Mouse (Mus musculus): ENCODE results near the gene Dmrta1. TPM values are rescaled to one million over a fixed set of nuclear protein-coding genes. Genes with fewer than 3 reads are reported as not detected.

Gene Dmrta1
- 0.63 and 0.76 TPM in 2 replicates for polyA plus RNA-seq (2016; fragmentation: Nextera tagmentation; extraction: Ambion mirVana)

DNA sequence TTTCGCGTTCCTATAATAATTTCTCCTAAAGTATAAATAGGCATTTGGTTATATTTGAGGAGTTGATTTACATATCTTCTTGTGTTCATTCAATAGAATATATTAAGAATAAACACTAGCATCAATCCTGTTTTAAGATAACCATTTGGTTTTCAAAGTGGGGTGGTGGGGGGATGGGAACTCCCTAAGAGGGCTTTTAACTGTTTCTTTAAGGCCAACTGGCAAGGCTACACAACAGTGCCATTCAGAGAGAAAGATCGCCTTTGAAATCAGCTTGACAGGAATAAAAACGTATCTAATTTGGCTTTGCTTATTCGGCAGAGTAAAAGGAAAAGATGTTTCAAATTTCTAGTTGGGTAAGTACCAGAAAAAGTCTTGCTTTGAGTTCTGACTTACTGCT, at the start of gene Dmrta1:
Gene Dmrta1, plus strand, starts transcription at position 242 of the 400 bp plus-strand sequence.
- no peaks in the 10 kb centered on the region for H3K9me3 ChIP-seq (replicated peaks)
- no peak within 1 kb of the TSS for H3K4me3 ChIP-seq
- H3K36me3 ChIP-seq = no peaks in the 10 kb centered on the region
- H3K9ac ChIP-seq = no peak within 1 kb of the TSS
- no peak for ATAC-seq (ENCODE audit: insufficient number of reproducible peaks, low FRiP score)
- no peaks in the 10 kb centered on the region for H3K27me3 ChIP-seq (replicated peaks)
- H3K27ac ChIP-seq (ENCODE audit: poor library complexity, severe bottlenecking) = no peak within 1 kb of the TSS
- H3K4me1 ChIP-seq (replicated peaks) = no peaks in the 10 kb centered on the region
- WGBS = 59% methylated on average over 5 of the region's 5 CpGs
- no peak within 1 kb of the TSS for H3K4me2 ChIP-seq

DNA sequence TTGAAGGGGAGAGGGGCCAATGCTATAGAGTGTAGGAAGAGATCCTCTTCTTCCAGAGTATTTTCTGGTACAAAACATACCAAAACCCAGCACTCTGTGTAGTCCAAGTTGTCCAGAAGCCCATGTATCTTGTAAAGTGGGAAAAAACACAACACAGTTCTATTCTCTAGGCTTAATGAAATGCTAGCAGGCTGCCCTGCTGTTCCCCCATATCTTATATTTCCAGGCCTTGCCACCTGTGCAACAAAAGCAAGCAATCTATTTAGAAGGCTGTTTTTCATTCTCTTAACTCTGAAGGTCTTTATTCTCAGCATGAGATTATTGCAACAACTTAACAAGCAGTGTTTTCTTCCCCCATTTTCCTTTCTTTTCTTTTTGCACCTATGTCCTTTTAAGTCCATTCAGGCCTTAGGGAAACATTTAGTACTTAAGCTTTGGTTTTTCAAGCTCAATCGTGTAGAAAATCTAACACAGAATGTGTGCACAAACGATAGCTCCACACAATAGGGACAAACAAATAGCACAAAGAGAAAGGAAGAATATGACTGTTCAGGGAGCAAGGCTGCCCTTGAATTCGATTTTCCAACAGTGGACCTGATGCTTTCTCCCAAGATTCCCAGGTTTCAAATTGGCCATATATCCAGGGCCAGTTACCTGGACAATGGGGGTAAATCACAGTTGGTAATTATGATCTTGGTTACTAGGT, 48.7 kb upstream of the Dmrta1 start:
- H3K36me3 ChIP-seq = no peaks in the 10 kb centered on the region
- H3K4me2 ChIP-seq = no peak overlapping the region
- no peak overlapping the region for H3K9ac ChIP-seq
- 68% methylated on average over 3 of the region's 3 CpGs for WGBS
- H3K9me3 ChIP-seq (replicated peaks) = no peaks in the 10 kb centered on the region
- no peaks in the 10 kb centered on the region for H3K4me1 ChIP-seq (replicated peaks)
- H3K27ac ChIP-seq (ENCODE audit: poor library complexity, severe bottlenecking) = no peak overlapping the region
- no peak for ATAC-seq (ENCODE audit: insufficient number of reproducible peaks, low FRiP score)
- H3K27me3 ChIP-seq (replicated peaks) = no peaks in the 10 kb centered on the region
- H3K4me3 ChIP-seq = no peak overlapping the region

DNA sequence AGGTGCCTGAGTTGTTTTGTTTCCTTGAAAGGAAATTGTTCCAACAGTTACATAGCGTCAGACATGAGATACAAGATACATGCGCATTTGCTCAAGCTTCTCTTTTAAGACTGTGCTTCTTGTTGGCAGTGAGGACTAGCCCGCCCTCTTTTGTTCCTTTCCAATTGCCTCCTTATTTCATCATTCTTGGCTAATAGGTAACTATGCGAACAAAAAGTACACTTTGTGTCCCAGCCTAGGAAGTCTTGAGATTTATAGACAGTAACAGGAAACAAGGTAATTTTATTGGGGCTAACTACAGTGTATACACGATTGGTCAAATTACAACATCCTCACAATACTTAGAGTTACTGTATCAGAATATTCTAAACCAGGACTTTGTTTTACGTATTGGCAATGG, 47.7 kb upstream of the Dmrta1 start:
- Histone ChIP-seq H3K4me3 (no peak overlapping the region), H3K4me1 (replicated peaks) (no peaks in the 10 kb centered on the region)

DNA sequence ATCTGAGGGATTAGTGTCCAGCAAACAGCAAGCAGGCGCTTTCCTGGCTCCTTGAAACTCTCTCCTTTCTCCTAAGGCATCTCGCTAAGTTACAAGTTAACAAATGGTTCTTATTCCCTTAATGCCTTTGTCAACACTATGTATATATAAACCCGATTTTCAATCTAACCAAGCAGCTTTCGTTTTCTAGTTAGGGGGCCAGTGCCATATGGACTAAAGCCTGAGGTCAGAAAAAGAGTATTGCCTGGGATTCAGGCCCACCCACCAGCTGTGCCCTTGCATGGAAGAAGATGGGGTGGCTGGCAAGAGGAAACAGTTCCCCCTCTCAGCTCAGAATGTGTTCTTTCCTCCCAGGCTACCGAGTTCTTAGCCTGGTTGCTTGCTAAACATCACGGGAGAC, 40.6 kb upstream of the Dmrta1 start:
- no peaks in the 10 kb centered on the region for H3K36me3 ChIP-seq
- no peak for ATAC-seq (ENCODE audit: insufficient number of reproducible peaks, low FRiP score)
- no peak overlapping the region for H3K9ac ChIP-seq
- 40% methylated on average over 6 of the region's 6 CpGs for WGBS
- no peaks in the 10 kb centered on the region for H3K4me1 ChIP-seq (replicated peaks)
- H3K27me3 ChIP-seq (replicated peaks) = no peaks in the 10 kb centered on the region
- no peaks in the 10 kb centered on the region for H3K9me3 ChIP-seq (replicated peaks)
- no peak overlapping the region for H3K4me2 ChIP-seq
- no peak overlapping the region for H3K4me3 ChIP-seq
- no peak overlapping the region for H3K27ac ChIP-seq (ENCODE audit: poor library complexity, severe bottlenecking)

More for the DNA sequence above, 47.7 kb upstream of the Dmrta1 start:
- no peaks in the 10 kb centered on the region for H3K9me3 ChIP-seq (replicated peaks)
- no peak overlapping the region for H3K27ac ChIP-seq (ENCODE audit: poor library complexity, severe bottlenecking)
- no peak overlapping the region for H3K4me2 ChIP-seq
- no peak overlapping the region for H3K9ac ChIP-seq
- WGBS = 81% methylated on average over 6 of the region's 6 CpGs
- ATAC-seq (ENCODE audit: insufficient number of reproducible peaks, low FRiP score) = no peak
- no peaks in the 10 kb centered on the region for H3K27me3 ChIP-seq (replicated peaks)
- H3K36me3 ChIP-seq = no peaks in the 10 kb centered on the region

DNA sequence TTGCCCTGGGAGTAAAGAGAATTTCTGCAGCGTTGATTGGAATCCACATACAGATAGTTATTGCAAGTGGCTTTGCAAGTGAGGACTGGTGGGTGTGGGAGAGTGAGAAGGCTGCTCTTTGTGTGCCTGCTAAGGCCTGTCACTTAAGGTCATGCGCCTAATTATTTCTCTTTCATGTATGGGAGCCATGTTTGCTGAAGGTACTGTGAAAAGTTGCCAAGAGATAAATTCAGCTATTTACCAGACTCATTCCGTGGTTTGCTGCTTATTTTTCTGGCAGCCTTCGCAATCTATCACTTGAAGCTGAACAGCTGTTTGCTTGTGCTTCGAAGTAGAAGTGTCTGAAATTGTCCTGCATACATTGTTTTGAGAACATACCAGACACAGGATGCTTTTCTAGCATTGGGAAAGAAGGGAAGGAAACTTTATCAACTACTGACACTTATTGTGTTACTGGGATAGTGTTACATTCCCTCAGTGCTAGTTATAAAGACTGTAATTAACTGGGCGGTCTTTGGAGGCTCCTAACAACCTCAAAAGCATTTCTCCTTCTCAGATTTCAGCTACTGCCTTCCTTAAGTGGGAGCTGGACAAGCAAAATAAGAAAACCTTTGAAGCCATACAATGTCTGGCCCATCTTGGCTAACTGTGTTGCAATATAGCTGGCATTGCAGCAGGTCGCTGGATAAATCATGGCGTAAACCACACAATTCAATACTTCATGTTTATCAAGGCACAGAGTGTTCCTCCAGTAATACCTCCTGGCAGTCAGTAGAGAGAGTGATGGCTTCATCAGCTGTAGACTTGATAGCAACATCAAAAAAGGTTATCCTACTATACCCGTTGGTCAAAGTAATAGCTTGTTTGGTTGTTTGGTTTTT, 34.8 kb upstream of the Dmrta1 start:
- no peak overlapping the region for H3K27ac ChIP-seq (ENCODE audit: poor library complexity, severe bottlenecking)
- H3K4me1 ChIP-seq (replicated peaks) = no peaks in the 10 kb centered on the region
- WGBS = 51% methylated on average over 9 of the region's 9 CpGs
- H3K27me3 ChIP-seq (replicated peaks) = no peaks in the 10 kb centered on the region
- no peak overlapping the region for H3K9ac ChIP-seq
- H3K36me3 ChIP-seq = no peaks in the 10 kb centered on the region
- no peaks in the 10 kb centered on the region for H3K9me3 ChIP-seq (replicated peaks)
- H3K4me3 ChIP-seq = no peak overlapping the region
- H3K4me2 ChIP-seq = no peak overlapping the region
- ATAC-seq (ENCODE audit: insufficient number of reproducible peaks, low FRiP score) = no peak

DNA sequence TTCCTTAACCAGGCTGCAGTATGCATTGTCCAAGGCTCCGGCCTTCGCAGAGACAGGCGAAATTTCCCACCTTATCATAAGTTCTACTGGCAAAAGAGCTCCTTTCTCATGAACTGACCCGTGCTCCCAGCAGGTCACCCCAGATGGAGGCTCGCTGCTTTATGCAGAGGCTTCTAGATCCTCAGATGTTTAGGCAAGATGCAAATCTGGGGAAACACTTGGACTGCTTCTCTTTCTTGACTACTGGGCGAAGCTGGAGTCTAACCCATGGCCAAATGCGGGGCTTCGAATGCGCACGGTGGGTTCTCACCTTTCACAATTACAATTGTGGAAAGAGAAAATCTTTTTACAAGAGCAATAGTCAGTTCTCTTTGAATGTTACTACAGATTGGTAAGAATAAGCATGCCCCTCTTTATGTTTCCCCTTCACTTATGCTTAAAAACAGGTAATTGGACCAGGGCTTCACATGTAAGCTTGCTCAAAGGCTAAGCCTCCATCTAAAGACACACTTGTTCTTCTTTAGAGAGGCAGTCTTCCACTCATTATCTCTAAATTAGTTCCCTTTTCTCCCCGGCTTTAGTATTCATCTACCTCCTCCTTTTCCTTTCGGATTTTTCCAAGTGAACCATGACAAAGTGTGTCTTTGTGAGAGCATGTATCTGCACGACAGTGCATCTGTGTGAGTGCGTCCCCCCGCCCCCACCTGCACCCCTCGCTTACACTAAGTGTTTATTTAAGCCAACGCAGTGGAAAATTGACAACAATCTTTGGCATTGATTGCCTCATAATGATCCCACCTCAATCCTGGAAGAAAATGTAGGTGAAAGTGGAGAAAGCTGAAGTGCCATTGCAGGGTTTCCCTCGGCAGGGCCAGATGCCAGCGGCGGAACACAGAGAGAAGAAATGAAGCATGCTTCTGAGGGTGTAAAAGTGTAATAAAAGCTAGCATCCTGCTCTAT, 28.6 kb upstream of the Dmrta1 start:
- 77% methylated on average over 20 of the region's 20 CpGs for WGBS
- H3K9me3 ChIP-seq (replicated peaks) = no peaks in the 10 kb centered on the region

DNA sequence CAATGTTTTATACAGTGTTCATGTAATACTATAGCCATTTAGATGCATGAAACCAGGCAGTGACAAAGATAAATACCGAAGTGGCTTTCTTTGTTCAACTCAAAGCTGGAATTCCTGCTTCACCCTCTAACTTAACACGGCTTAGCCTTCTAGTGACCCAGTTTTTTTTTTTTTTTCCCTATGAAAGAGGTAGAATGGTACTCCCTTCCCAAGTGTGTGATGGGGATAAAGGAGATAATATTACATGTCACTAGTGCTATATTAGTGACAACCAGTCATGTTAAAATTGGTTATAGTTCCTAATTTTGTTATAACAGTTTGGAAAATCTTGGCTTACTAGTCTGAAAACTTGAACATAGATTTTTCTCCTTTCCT, 27.9 kb upstream of the Dmrta1 start:
- no peak for ATAC-seq (ENCODE audit: insufficient number of reproducible peaks, low FRiP score)
- no peaks in the 10 kb centered on the region for H3K36me3 ChIP-seq
- WGBS = 78% methylated on average over 2 of the region's 2 CpGs
- no peak overlapping the region for H3K4me2 ChIP-seq
- no peaks in the 10 kb centered on the region for H3K4me1 ChIP-seq (replicated peaks)
- no peak overlapping the region for H3K4me3 ChIP-seq
- no peak overlapping the region for H3K9ac ChIP-seq
- H3K27ac ChIP-seq (ENCODE audit: poor library complexity, severe bottlenecking) = no peak overlapping the region
- H3K27me3 ChIP-seq (replicated peaks) = no peaks in the 10 kb centered on the region
- H3K9me3 ChIP-seq (replicated peaks) = no peaks in the 10 kb centered on the region

More for the DNA sequence above, 28.6 kb upstream of the Dmrta1 start:
- H3K9ac ChIP-seq = no peak overlapping the region
- H3K27me3 ChIP-seq (replicated peaks) = no peaks in the 10 kb centered on the region
- H3K36me3 ChIP-seq = no peaks in the 10 kb centered on the region
- H3K4me2 ChIP-seq = no peak overlapping the region
- no peak for ATAC-seq (ENCODE audit: insufficient number of reproducible peaks, low FRiP score)
- H3K4me1 ChIP-seq (replicated peaks) = no peaks in the 10 kb centered on the region
- no peak overlapping the region for H3K27ac ChIP-seq (ENCODE audit: poor library complexity, severe bottlenecking)
- no peak overlapping the region for H3K4me3 ChIP-seq

DNA sequence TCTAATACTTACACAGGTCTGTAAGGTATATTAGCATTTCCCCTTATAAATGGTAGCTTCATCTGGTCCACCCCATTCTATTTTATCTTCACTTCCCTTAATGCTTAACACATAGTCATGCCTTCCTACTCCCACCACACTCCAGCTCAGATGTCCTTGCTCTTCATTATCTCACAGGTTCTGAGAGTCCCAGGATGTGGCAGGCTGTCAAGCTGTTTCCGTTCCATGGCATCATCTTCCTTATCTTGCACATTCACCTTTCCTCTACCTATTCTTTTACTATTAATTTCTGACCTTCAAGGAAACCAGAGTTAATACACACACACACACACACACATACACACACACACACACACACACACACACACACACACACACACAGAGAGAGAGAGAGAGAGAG, 27.5 kb upstream of the Dmrta1 start:
- Histone ChIP-seq H3K36me3 (no peaks in the 10 kb centered on the region), H3K4me2 (no peak overlapping the region)
- 41% methylated on average over 1 of the region's 1 CpGs for WGBS

DNA sequence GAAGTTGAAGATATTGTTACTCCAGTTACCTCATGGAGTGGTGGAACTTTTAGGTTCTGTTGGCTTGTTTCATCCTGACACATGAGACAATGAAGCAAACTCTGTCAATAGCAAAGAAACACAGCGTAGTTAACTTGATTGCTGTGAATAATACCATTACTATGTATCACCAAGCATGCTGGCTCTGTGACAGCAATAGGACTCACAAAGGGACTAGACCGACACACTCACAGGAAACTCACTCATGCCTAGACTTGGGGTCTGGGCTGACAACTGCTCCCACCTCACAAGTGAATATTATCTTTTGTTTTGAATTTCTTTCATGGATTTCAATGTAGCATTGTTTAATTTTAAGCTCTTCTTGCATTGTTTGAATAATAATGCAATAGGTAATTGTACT, 15.8 kb upstream of the Dmrta1 start:
- Histone ChIP-seq H3K4me1 (replicated peaks) (no peaks in the 10 kb centered on the region), H3K9me3 (replicated peaks) (no peaks in the 10 kb centered on the region), H3K4me2 (no peak overlapping the region), H3K27me3 (replicated peaks) (no peaks in the 10 kb centered on the region), H3K27ac (ENCODE audit: poor library complexity, severe bottlenecking) (no peak overlapping the region), H3K9ac (no peak overlapping the region), H3K36me3 (no peaks in the 10 kb centered on the region), H3K4me3 (no peak overlapping the region)
- no peak for ATAC-seq (ENCODE audit: insufficient number of reproducible peaks, low FRiP score)
- 78% methylated on average over 2 of the region's 2 CpGs for WGBS

More for the DNA sequence above, 27.5 kb upstream of the Dmrta1 start:
- H3K27me3 ChIP-seq (replicated peaks) = no peaks in the 10 kb centered on the region
- no peak for ATAC-seq (ENCODE audit: insufficient number of reproducible peaks, low FRiP score)
- no peak overlapping the region for H3K4me3 ChIP-seq
- no peaks in the 10 kb centered on the region for H3K9me3 ChIP-seq (replicated peaks)
- no peak overlapping the region for H3K27ac ChIP-seq (ENCODE audit: poor library complexity, severe bottlenecking)
- no peak overlapping the region for H3K9ac ChIP-seq
- no peaks in the 10 kb centered on the region for H3K4me1 ChIP-seq (replicated peaks)

DNA sequence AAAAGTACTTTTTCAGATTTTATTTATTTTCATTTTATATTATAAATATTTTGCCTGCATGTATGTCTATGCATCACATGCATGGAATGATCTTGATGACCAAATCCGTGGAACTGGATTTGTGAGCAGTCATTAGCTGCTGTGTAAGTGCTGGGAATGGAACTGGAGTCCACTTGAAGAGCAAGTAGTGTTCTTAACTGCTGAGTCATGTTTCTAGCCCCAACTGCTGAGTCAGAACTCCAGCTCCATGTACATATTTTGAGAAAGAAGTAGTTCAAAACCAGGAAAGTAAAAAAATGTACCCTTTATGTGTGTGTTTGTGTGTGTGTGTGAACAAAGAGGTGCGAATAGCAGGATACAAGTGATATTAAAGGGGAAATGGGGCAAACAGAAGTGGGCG, 4.5 kb upstream of the Dmrta1 start:
- Histone ChIP-seq H3K36me3 (no peaks in the 10 kb centered on the region), H3K4me2 (no peak overlapping the region), H3K9me3 (replicated peaks) (no peaks in the 10 kb centered on the region), H3K27me3 (replicated peaks) (no peaks in the 10 kb centered on the region), H3K4me1 (replicated peaks) (no peaks in the 10 kb centered on the region), H3K27ac (ENCODE audit: poor library complexity, severe bottlenecking) (no peak overlapping the region), H3K9ac (no peak overlapping the region), H3K4me3 (no peak overlapping the region)
- ATAC-seq (ENCODE audit: insufficient number of reproducible peaks, low FRiP score) = no peak
- 72% methylated on average over 3 of the region's 3 CpGs for WGBS

DNA sequence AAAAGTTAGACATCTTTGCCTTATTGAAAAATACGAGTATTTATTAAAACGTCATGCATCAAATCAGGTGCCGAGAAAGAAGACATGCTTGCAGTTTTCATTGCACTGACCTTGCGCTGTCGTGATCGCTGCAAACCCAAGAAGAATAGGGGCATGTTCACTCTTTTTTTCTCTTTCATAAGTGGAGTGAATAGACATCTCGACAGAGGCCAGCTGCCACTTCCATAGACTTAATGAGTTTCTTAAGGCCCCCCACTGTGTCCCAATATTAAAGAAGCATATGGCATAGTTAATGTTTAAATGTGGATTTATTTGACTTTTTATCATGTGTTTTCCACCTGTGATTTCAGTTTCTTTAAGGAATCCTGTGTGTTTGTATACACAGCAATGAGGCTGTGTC, 1.3 kb upstream of the Dmrta1 start:
- no peak for ATAC-seq (ENCODE audit: insufficient number of reproducible peaks, low FRiP score)
- H3K9ac ChIP-seq = no peak overlapping the region
- 88% methylated on average over 7 of the region's 7 CpGs for WGBS

More for the DNA sequence above, 1.3 kb upstream of the Dmrta1 start:
- no peaks in the 10 kb centered on the region for H3K27me3 ChIP-seq (replicated peaks)
- H3K27ac ChIP-seq (ENCODE audit: poor library complexity, severe bottlenecking) = no peak overlapping the region
- H3K36me3 ChIP-seq = no peaks in the 10 kb centered on the region
- no peaks in the 10 kb centered on the region for H3K9me3 ChIP-seq (replicated peaks)
- no peak overlapping the region for H3K4me2 ChIP-seq
- H3K4me1 ChIP-seq (replicated peaks) = no peaks in the 10 kb centered on the region
- H3K4me3 ChIP-seq = no peak overlapping the region

All from heart, embryonic 12.5 days (tissue).